Mouse (Mus musculus) cerebellum, adult 18-20 months (tissue): ENCODE data around the gene Gm525.
"Not testable (repeated sequence)": the region's sequence is repeated elsewhere in the genome, so short reads cannot be mapped to it uniquely, and the experiment has no call there.

Experiments
- DNase-seq, 2 experiments: peaks; one replicate each; pipeline ENCODE4 v3.0.0; 2021

Gene Gm525

GRCm38 (mm10) chr11:89073541-89073940 lies at the start of gene Gm525:
Gene Gm525, plus strand, starts transcription at chr11:89073841.
- no peak for DNase-seq

GRCm38 (mm10) chr11:89024181-89024881 lies 49.3 kb upstream of the Gm525 start:
- peak; percentile 40 to 48 for DNase-seq

- no peak for DNase-seq
Observed at GRCm38 (mm10) chr11:89025603-89026002, 48.0 kb upstream of the Gm525 start.

- DNase-seq = no peak
Observed at GRCm38 (mm10) chr11:89026117-89026516, 47.5 kb upstream of the Gm525 start.

- DNase-seq = no peak
Observed at GRCm38 (mm10) chr11:89027955-89028361, 45.7 kb upstream of the Gm525 start.

GRCm38 (mm10) chr11:89028871-89029405 lies 44.7 kb upstream of the Gm525 start:
- DNase-seq = no peak

- no peak for DNase-seq
Observed at GRCm38 (mm10) chr11:89030552-89030951, 43.1 kb upstream of the Gm525 start.

GRCm38 (mm10) chr11:89031189-89031588 lies 42.5 kb upstream of the Gm525 start:
- DNase-seq = no peak

GRCm38 (mm10) chr11:89034592-89034991 lies 39.0 kb upstream of the Gm525 start:
- no peak for DNase-seq

GRCm38 (mm10) chr11:89035552-89035951 lies 38.1 kb upstream of the Gm525 start:
- no peak for DNase-seq

GRCm38 (mm10) chr11:89038496-89038895 lies 35.1 kb upstream of the Gm525 start:
- DNase-seq = no peak

GRCm38 (mm10) chr11:89039325-89039724 lies 34.3 kb upstream of the Gm525 start:
- peak; percentile 30 to 59 for DNase-seq

GRCm38 (mm10) chr11:89041073-89041472 lies 32.6 kb upstream of the Gm525 start:
- not testable (repeated sequence) for DNase-seq

GRCm38 (mm10) chr11:89043046-89043445 lies 30.6 kb upstream of the Gm525 start:
- peak in 1 of 2 experiments; percentile 21 for DNase-seq

- DNase-seq = not testable (repeated sequence)
Observed at GRCm38 (mm10) chr11:89045501-89045900, 28.1 kb upstream of the Gm525 start.

- no peak for DNase-seq
Observed at GRCm38 (mm10) chr11:89046021-89046420, 27.6 kb upstream of the Gm525 start.

- no peak for DNase-seq
Observed at GRCm38 (mm10) chr11:89051767-89052166, 21.9 kb upstream of the Gm525 start.

GRCm38 (mm10) chr11:89055931-89056690 lies 17.5 kb upstream of the Gm525 start:
- DNase-seq = peak in 1 of 2 experiments; percentile 16

GRCm38 (mm10) chr11:89058515-89059270 lies 14.9 kb upstream of the Gm525 start:
- peak in 1 of 2 experiments; percentile 29 for DNase-seq

- DNase-seq = peak in 1 of 2 experiments; percentile 54
Observed at GRCm38 (mm10) chr11:89059919-89060422, 13.7 kb upstream of the Gm525 start.

GRCm38 (mm10) chr11:89060423-89061089 lies 13.1 kb upstream of the Gm525 start:
- peak; percentile 97 to 98 for DNase-seq

- no peak for DNase-seq
Observed at GRCm38 (mm10) chr11:89061362-89061761, 12.3 kb upstream of the Gm525 start.
